Mouse (Mus musculus) limb, embryonic 11.5 days (tissue): ENCODE measurements at regions not wholly inside any gene's neighbourhood (a gene's known extent, or its start where the extent isn't known, plus 50 kb on each side); places are given as distances from the start of the nearest gene placed in this dataset.

Experiments
- ATAC-seq: fragments of 200-750 bp; cut with Nextera tagmentation; 2 replicates; pipeline ENCODE4 v1.8.0; 2017; ENCODE audit warnings: low read depth; ENCODE audit not compliant: insufficient number of reproducible peaks, low FRiP score, low TSS enrichment
- DNase-seq: peaks from one replicate; pipeline ENCODE4 v3.0.0-alpha.2; 2015; ENCODE audit warnings: low spot score
- H3K27ac ChIP-seq: fragments of 300-500 bp; sonication (generic); replicated peaks from 2 replicates; pipeline ENCODE4 v1.5.1; 2014; ENCODE audit warnings: low read depth, mild to moderate bottlenecking, low read length
- H3K27me3 ChIP-seq: fragments of 300-500 bp; sonication (generic); 2 replicates; pipeline ENCODE4 v1.6.1; 2014; ENCODE audit warnings: mild to moderate bottlenecking, low read length, mixed read lengths; ENCODE audit not compliant: control insufficient read depth, insufficient read depth
- H3K36me3 ChIP-seq: fragments of 300-500 bp; sonication (generic); 2 replicates; pipeline ENCODE4 v1.6.1; 2014; ENCODE audit warnings: mild to moderate bottlenecking, low read length, moderate library complexity, mixed read lengths; ENCODE audit not compliant: control insufficient read depth, insufficient read depth
- H3K4me1 ChIP-seq: fragments of 300-500 bp; sonication (generic); 2 replicates; pipeline ENCODE4 v1.6.1; 2014; ENCODE audit warnings: low read length, mixed read lengths; ENCODE audit not compliant: control insufficient read depth, insufficient read depth
- H3K4me2 ChIP-seq: fragments of 300-500 bp; sonication (generic); 2 replicates; pipeline ENCODE4 v1.6.1; 2014; ENCODE audit warnings: low read depth, mild to moderate bottlenecking, moderate library complexity; ENCODE audit not compliant: severe bottlenecking
- H3K4me3 ChIP-seq: fragments of 300-500 bp; sonication (generic); 2 replicates; pipeline ENCODE4 v1.5.1; 2014; ENCODE audit warnings: low read depth, low read length
- H3K9ac ChIP-seq: fragments of 300-500 bp; sonication (generic); 2 replicates; pipeline ENCODE4 v1.6.1; 2014; ENCODE audit warnings: mild to moderate bottlenecking, low read length
- H3K9me3 ChIP-seq: fragments of 300-500 bp; sonication (generic); 2 replicates; pipeline ENCODE4 v1.6.1; 2016; ENCODE audit warnings: low read length; ENCODE audit not compliant: control insufficient read depth
- WGBS: fragments of 180-500 bp; shearing (Covaris S2); extraction: QIAGEN DNeasy Blood & Tissue Kit; methylation state at CpG from one replicate; pipeline ENCODE4 v1.1.7; 2014; 5-methylcytosine and 5-hydroxymethylcytosine counted together

DNA sequence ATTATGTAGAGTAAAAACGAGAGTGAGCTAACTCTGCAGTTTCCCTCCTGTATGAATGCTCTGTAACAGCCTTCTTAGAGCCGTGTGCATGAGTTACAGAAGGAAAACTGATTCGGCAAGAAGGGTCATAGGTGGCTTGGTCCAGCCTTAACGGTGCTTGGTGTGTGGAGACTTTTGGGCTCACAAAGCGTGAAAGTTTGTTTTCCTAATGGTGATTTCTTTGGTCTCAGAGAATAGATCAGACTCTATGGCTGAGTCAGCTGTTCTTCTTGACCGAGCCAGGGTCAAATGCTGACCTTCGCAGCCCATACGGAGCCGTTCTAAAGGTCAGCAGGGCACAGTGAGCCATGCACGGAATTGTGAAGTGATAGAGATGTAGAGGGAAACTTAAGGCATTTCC lies 294.1 kb upstream of the Mon1b start:
- Histone ChIP-seq H3K27me3 (no peaks in the 10 kb centered on the region), H3K4me1 (no peaks in the 10 kb centered on the region), H3K4me2 (no peak overlapping the region), H3K27ac (no peak overlapping the region), H3K4me3 (no peak overlapping the region), H3K9me3 (no peaks in the 10 kb centered on the region), H3K9ac (no peak overlapping the region), H3K36me3 (no peaks in the 10 kb centered on the region)
- no peak for ATAC-seq
- 63% methylated on average over 10 of the region's 10 CpGs for WGBS
- no peak for DNase-seq

DNA sequence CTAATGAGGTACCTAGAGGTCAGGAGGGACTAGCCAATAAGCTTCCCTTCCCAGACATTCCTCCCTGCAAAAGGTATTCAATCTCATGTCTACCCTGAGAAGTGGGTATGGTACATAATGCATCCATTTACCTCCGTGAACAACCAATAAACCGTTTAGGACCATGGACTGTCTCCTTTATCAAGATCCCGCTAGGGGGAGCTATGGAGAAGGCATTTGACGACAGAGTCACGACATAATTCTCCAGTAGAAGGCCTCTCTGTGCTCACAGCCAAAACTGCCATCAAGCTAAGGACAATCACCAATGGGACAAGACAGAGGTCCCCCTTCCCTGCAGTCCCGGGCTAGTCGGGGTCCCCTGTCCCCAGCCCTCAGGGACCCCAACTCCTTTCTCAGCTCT lies 273.5 kb upstream of the Mon1b start:
- no peak for DNase-seq
- no peaks in the 10 kb centered on the region for H3K4me1 ChIP-seq
- no peaks in the 10 kb centered on the region for H3K27me3 ChIP-seq
- 47% methylated on average over 7 of the region's 7 CpGs for WGBS
- no peak overlapping the region for H3K4me3 ChIP-seq
- ATAC-seq, result no peak
- no peak overlapping the region for H3K9ac ChIP-seq
- no peak overlapping the region for H3K27ac ChIP-seq
- no peaks in the 10 kb centered on the region for H3K36me3 ChIP-seq
- H3K9me3 ChIP-seq, result no peaks in the 10 kb centered on the region
- no peak overlapping the region for H3K4me2 ChIP-seq

DNA sequence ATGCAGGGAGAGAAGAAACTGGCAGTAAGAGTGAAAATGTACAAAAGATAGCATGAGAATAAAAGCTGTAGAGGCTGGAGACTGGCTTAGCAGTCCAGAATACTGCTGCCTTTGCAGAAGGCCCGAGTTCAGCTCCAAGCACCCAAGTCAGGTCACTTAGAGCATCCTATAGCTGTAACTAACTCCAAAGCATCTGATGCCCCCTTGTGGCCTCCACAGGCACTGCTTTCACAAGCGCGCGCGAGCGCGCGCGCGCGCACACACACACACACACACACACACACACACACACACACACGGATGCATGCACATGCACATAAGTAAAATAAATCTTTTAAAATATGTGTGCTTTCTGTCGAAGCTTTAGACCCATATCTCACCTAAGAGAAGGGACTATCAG lies 271.2 kb upstream of the Mon1b start:
- Histone ChIP-seq H3K9me3 (no peaks in the 10 kb centered on the region), H3K4me1 (no peaks in the 10 kb centered on the region), H3K27me3 (no peaks in the 10 kb centered on the region), H3K27ac (no peak overlapping the region), H3K36me3 (no peaks in the 10 kb centered on the region), H3K4me3 (no peak overlapping the region), H3K4me2 (no peak overlapping the region), H3K9ac (no peak overlapping the region)
- WGBS, result 92% methylated on average over 13 of the region's 13 CpGs
- ATAC-seq (no peak), DNase-seq (no peak)

DNA sequence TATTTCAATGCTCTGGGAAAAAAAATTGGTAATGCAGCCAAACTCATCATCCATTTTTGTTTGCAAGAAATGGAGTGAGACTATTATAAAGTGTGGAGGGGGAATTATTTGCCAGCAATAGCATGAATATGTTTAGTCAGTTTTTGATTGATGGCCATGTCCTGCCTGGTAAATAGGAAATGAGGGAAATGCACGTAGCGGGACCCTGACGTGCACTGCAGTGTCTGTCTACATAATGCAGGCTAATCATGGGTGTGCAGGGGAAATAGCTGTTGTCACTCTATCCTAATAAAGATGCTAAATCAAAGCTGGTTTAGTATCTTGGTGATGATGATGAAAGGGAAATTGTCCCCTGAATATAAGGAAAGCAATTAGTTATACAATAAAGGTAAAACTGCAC lies 251.9 kb upstream of the Mon1b start:
- WGBS, result 10% methylated on average over 3 of the region's 3 CpGs
- Histone ChIP-seq H3K9me3 (no peaks in the 10 kb centered on the region), H3K4me1 (no peaks in the 10 kb centered on the region), H3K27me3 (no peaks in the 10 kb centered on the region), H3K4me2 (no peak overlapping the region), H3K36me3 (no peaks in the 10 kb centered on the region), H3K4me3 (no peak overlapping the region), H3K9ac (no peak overlapping the region), H3K27ac (no peak overlapping the region)
- ATAC-seq (no peak), DNase-seq (no peak)

DNA sequence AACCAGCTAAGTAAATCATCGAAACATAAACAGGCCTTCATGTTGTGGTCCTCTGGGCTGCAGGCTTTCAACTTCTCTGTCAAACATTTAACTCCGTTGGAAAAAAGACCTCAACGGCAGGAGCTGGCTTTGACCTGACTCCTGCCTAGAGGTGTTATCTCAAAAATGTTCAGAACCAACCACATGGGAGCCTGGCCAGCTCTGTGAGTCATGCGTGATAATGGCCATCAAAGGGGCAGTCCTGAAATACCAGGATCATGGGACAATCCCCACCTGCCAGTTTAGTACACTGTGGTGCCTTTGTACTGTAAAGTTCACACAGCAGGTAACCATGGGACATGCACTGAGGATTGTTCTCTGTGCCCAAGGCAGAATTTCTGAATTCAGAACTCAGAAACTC lies 251.4 kb upstream of the Mon1b start:
- H3K36me3 ChIP-seq, result no peaks in the 10 kb centered on the region
- no peaks in the 10 kb centered on the region for H3K4me1 ChIP-seq
- DNase-seq, result no peak
- no peak for ATAC-seq
- no peaks in the 10 kb centered on the region for H3K9me3 ChIP-seq
- no peak overlapping the region for H3K4me3 ChIP-seq
- no peak overlapping the region for H3K9ac ChIP-seq
- H3K4me2 ChIP-seq, result no peak overlapping the region
- WGBS, result 42% methylated on average over 4 of the region's 4 CpGs
- H3K27me3 ChIP-seq, result no peaks in the 10 kb centered on the region
- H3K27ac ChIP-seq, result no peak overlapping the region

DNA sequence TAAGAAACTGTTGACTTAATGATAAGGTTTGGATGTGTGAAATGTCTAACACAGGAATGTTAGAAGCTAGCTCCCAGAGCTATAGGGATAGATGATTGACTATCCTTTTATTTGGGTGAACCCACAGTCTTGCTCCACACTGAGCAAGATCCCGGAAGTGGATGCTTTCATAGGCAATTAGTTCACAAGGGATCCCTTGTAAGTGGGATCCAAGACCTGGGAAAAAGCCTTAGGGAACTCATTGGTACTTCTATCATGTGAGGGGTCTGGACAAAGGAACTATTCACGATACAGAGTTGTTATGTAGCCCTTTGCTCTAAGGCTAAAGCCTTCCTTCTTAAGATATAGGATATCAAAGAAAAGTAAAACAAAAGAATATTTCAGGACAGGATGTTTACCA lies 245.9 kb upstream of the Mon1b start:
- Histone ChIP-seq H3K27me3 (no peaks in the 10 kb centered on the region), H3K27ac (no peak overlapping the region), H3K4me2 (no peak overlapping the region), H3K9me3 (no peaks in the 10 kb centered on the region), H3K9ac (no peak overlapping the region), H3K4me3 (no peak overlapping the region), H3K4me1 (no peaks in the 10 kb centered on the region), H3K36me3 (no peaks in the 10 kb centered on the region)
- 71% methylated on average over 2 of the region's 2 CpGs for WGBS
- no peak for ATAC-seq
- no peak for DNase-seq

DNA sequence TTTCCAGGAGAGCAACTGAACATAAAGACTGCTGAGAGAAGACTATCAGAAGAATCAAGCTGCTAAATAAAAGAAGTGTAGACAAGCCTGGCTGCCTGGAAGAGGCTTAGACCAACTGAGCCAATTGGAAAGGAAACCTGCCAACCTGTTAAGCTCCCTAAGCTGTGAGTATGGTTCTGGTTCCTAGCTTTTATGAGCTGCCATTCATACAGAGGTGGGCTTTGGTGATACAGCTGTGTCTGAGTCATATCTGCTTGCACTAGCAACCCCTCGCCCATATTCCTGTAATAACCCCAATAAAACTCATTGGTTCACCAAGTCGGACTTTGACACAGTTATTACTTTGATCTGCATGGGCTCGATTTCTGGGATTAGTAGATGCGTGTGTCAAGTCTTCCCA lies 245.3 kb upstream of the Mon1b start:
- Histone ChIP-seq H3K27me3 (no peaks in the 10 kb centered on the region), H3K4me1 (no peaks in the 10 kb centered on the region), H3K9me3 (no peaks in the 10 kb centered on the region), H3K4me2 (no peak overlapping the region), H3K9ac (no peak overlapping the region), H3K27ac (no peak overlapping the region), H3K4me3 (no peak overlapping the region), H3K36me3 (no peaks in the 10 kb centered on the region)
- 74% methylated on average over 4 of the region's 4 CpGs for WGBS
- DNase-seq, result no peak
- ATAC-seq, result no peak

DNA sequence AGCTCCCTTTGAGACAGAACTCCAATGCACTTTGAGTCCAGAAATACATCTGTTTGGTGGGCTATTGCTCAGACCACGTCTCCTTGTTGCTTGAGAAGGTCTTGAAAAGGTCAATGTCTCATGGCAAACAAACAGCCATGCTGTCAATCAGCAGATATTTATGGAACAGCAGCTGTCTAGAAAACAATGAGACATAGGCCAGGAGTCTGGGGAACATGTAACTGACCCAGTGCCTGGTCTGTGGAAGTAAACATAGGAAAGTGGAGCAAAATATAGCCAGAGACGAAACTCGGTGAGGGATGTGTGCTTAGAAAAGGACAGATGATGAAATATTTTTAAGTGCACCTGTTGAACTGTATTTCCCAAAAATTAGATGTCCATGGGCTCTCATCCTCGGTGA lies 241.1 kb upstream of the Mon1b start:
- DNase-seq (no peak), ATAC-seq (no peak)
- H3K4me1 ChIP-seq, result no peaks in the 10 kb centered on the region
- no peaks in the 10 kb centered on the region for H3K36me3 ChIP-seq
- no peak overlapping the region for H3K4me3 ChIP-seq
- WGBS, result 82% methylated on average over 4 of the region's 4 CpGs
- H3K27me3 ChIP-seq, result no peaks in the 10 kb centered on the region
- H3K9ac ChIP-seq, result no peak overlapping the region
- H3K9me3 ChIP-seq, result no peaks in the 10 kb centered on the region
- no peak overlapping the region for H3K27ac ChIP-seq
- no peak overlapping the region for H3K4me2 ChIP-seq

DNA sequence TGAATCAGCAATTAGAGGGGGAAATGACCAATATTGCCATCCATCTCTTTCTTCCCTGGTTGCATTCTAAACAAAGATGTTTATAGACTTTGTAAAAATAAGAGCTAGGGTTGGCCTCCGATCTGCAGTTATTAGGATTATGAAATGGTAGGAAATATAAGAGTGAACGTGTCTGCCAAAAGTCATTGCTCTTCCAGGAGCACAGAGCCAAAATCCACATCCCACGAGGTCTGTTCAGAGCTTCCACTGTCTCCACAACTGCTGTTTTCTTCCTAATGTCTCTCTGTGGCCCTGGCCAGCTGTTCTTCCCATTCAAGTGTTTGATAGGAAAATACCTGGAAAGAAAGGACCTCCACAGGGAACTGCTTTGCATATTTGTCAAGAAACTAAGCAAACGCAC lies 230.2 kb upstream of the Mon1b start:
- Histone ChIP-seq H3K27ac (no peak overlapping the region), H3K9me3 (no peaks in the 10 kb centered on the region), H3K9ac (no peak overlapping the region), H3K36me3 (no peaks in the 10 kb centered on the region), H3K4me2 (no peak overlapping the region), H3K4me1 (no peaks in the 10 kb centered on the region), H3K4me3 (no peak overlapping the region), H3K27me3 (no peaks in the 10 kb centered on the region)
- no peak for DNase-seq
- 69% methylated on average over 4 of the region's 4 CpGs for whole genome bisulfite sequencing
- ATAC-seq, result no peak
